Mouse (Mus musculus) liver, adult 2 months (tissue): ENCODE data around the gene Fam72a.

ENCODE experiments used
- CTCF ChIP-seq: fragments of 200-500 bp; IDR thresholded peaks from 2 replicates; pipeline ENCODE4 v1.5.1; 2011; ENCODE audit warnings: low read depth, low read length, control low read depth
- POLR2A ChIP-seq: fragments of 200-500 bp; IDR thresholded peaks from 2 replicates; pipeline ENCODE4 v1.6.1; 2011; ENCODE audit warnings: low read length, control low read depth; ENCODE audit not compliant: insufficient read depth; ENCODE audit errors: extremely low read depth

GRCm38 (mm10) chr1:131541431-131541830, 13.7 kb downstream of the Fam72a start:
- no peak for TF ChIP-seq POLR2A
- no peak for TF ChIP-seq CTCF
